Comparison of ENCODE assay signal across 24 mouse cellular contexts in the genomic region with DNA sequence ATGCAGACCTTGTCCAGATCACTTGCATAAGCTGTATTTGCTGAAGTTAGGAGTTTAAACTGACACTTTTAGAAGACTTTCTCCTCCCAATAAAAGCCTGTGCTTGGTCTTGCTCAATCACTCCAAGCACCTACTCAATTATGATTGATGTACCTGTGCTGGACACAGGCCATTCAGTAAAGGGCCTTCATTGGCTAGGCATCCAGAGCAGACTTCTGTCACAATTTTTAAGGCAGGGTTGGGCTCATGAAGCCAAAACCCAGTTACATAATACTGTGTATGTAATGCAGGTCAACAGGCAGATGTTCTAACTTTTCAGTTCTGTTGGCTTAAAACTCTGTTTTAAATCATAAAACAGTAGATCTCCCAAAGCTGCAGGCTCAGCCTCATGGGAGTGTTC. TPM values are rescaled to one million over a fixed set of nuclear protein-coding genes. Genes with fewer than 3 reads are reported as not detected.
"Had no signal": no experiment of that assay in that cellular context is flagged by ENCODE, and none has a peak within 500 bp of the region (broad histone marks: within the 10 kb centered on the region; RNA-seq: fewer than 3 reads in every experiment).

No protein-coding gene starts in this region.

- DNase-seq: kidney, adult 18-20 months; kidney, adult 9 months; kidney, postnatal 14 days; kidney, postnatal 4 days; left cerebral cortex, postnatal 4 days; lung, postnatal 10 days; midbrain, embryonic 14.5 days; retina, postnatal 1 day; thymus, adult 18-20 months; thymus, postnatal 36 days had no signal

- H3K27ac ChIP-seq: limb, embryonic 13.5 days; liver, embryonic 12.5 days; liver, embryonic 15.5 days; lung, embryonic 15.5 days had no signal

- H3K36me3 ChIP-seq: limb, embryonic 13.5 days; liver, embryonic 12.5 days; liver, embryonic 15.5 days; lung, embryonic 15.5 days had no signal

- H3K4me3 ChIP-seq: limb, embryonic 13.5 days; liver, embryonic 12.5 days; liver, embryonic 15.5 days; lung, embryonic 15.5 days had no signal

- H3K4me2 ChIP-seq: limb, embryonic 13.5 days; liver, embryonic 12.5 days; liver, embryonic 15.5 days; lung, embryonic 15.5 days; midbrain, embryonic 11.5 days had no signal

- H3K9ac ChIP-seq: limb, embryonic 13.5 days; liver, embryonic 12.5 days; liver, embryonic 15.5 days; lung, embryonic 15.5 days had no signal

- H3K27me3 ChIP-seq: limb, embryonic 13.5 days; liver, embryonic 12.5 days; liver, embryonic 15.5 days; lung, embryonic 15.5 days had no signal

- H3K9me3 ChIP-seq: limb, embryonic 13.5 days; liver, embryonic 12.5 days; liver, embryonic 15.5 days; lung, embryonic 15.5 days had no signal

- H3K4me1 ChIP-seq: limb, embryonic 13.5 days; liver, embryonic 12.5 days; liver, embryonic 15.5 days; lung, embryonic 15.5 days had no signal

- ATAC-seq: intestine, embryonic 16.5 days; liver, embryonic 12.5 days had no signal

RNA-seq across cellular contexts. Expression of gene Wfdc18, which starts 12.0 kb away (rescaled TPM):
- polyA plus RNA-seq: kidney, embryonic 16.5 days; limb, embryonic 13.5 days; liver, embryonic 12.5 days; liver, embryonic 15.5 days; midbrain, embryonic 11.5 days; midbrain, embryonic 14.5 days; neural tube, embryonic 11.5 days; neural tube, embryonic 14.5 days; small intestine, adult 2 months; spleen, adult 2 months; stomach, embryonic 16.5 days; testis, adult 2 months had no signal

RNA-seq across cellular contexts. Expression of gene Wfdc17, which starts 17.0 kb away (rescaled TPM):
- polyA plus RNA-seq: midbrain, embryonic 11.5 days; neural tube, embryonic 11.5 days; neural tube, embryonic 14.5 days had no signal

RNA-seq across cellular contexts. Expression of gene Wfdc21, which starts 26.0 kb away (rescaled TPM):
- polyA plus RNA-seq: limb, embryonic 13.5 days; midbrain, embryonic 11.5 days; midbrain, embryonic 14.5 days; midbrain, postnatal 0 days; neural tube, embryonic 11.5 days; neural tube, embryonic 14.5 days; small intestine, adult 2 months had no signal

RNA-seq across cellular contexts. Expression of gene Ccl4, which starts 58.4 kb away (rescaled TPM):
- polyA plus RNA-seq: midbrain, embryonic 11.5 days; midbrain, postnatal 0 days; testis, adult 2 months had no signal
